Mouse (Mus musculus) stomach, embryonic 16.5 days (tissue): Measurements from ENCODE around the gene Lrp2. TPM values are rescaled to one million over a fixed set of nuclear protein-coding genes. Genes with fewer than 3 reads are reported as not detected.

Source experiments
- ATAC-seq: fragments of 200-750 bp; cut with Nextera tagmentation; 2 replicates; pipeline ENCODE4 v1.8.0; 2017; ENCODE audit warnings: moderate number of reproducible peaks, moderate TSS enrichment; ENCODE audit not compliant: insufficient read depth, low FRiP score
- H3K27ac ChIP-seq: fragments of 300-500 bp; sonication (generic); 2 replicates; pipeline ENCODE4 v1.5.1; 2014; ENCODE audit warnings: low read length
- H3K27me3 ChIP-seq: fragments of 300-500 bp; sonication (generic); 2 replicates; pipeline ENCODE4 v1.6.1; 2014; ENCODE audit warnings: low read length, control low read depth, mixed read lengths; ENCODE audit not compliant: control insufficient read depth, insufficient read depth
- H3K36me3 ChIP-seq: fragments of 300-500 bp; sonication (generic); 2 replicates; pipeline ENCODE4 v1.6.1; 2014; ENCODE audit warnings: low read length; ENCODE audit not compliant: control insufficient read depth, insufficient read depth
- H3K4me1 ChIP-seq: fragments of 300-500 bp; sonication (generic); 2 replicates; pipeline ENCODE4 v1.6.1; 2014; ENCODE audit warnings: low read length, control low read depth, mixed read lengths; ENCODE audit not compliant: control insufficient read depth, insufficient read depth
- H3K4me2 ChIP-seq: fragments of 300-500 bp; sonication (generic); 2 replicates; pipeline ENCODE4 v1.6.1; 2014; ENCODE audit warnings: low read depth, low read length, mixed read lengths
- H3K4me3 ChIP-seq: fragments of 300-500 bp; sonication (generic); replicated peaks from 2 replicates; pipeline ENCODE4 v1.5.1; 2014; ENCODE audit warnings: mild to moderate bottlenecking, low read length
- H3K9ac ChIP-seq: fragments of 300-500 bp; sonication (generic); 2 replicates; pipeline ENCODE4 v1.6.1; 2014; ENCODE audit warnings: low read length
- H3K9me3 ChIP-seq: fragments of 300-500 bp; sonication (generic); replicated peaks from 2 replicates; pipeline ENCODE4 v1.6.1; 2016; ENCODE audit warnings: low read length, control low read depth; ENCODE audit not compliant: control insufficient read depth
- WGBS: fragments of 180-500 bp; shearing (Covaris S2); extraction: QIAGEN DNeasy Blood & Tissue Kit; methylation state at CpG from one replicate; pipeline ENCODE4 v1.1.7; 2014; 5-methylcytosine and 5-hydroxymethylcytosine counted together
- polyA plus RNA-seq: library from polyadenylated mRNA; unstranded; fragments of >200 nt; fragmentation: Nextera tagmentation; extraction: Ambion mirVana; gene quantifications from 2 replicates; pipeline ENCODE4 v1.2.1, GENCODE M21; 2015

Lrp2 gene
- polyA plus RNA-seq, 1 experiment from 2014 or later, result 0.63 TPM

GRCm38 (mm10) chr2:69574934-69575333 lies 10.9 kb downstream of the Lrp2 start:
- H3K27me3 ChIP-seq, result no peaks in the 10 kb centered on the region
- H3K36me3 ChIP-seq, result no peaks in the 10 kb centered on the region
- no peaks in the 10 kb centered on the region for H3K9me3 ChIP-seq
- no peak overlapping the region for H3K4me2 ChIP-seq
- H3K4me3 ChIP-seq, result no peak overlapping the region
- no peak overlapping the region for H3K27ac ChIP-seq
- 63% methylated on average over 6 of the region's 6 CpGs for WGBS
- H3K9ac ChIP-seq, result no peak overlapping the region
- ATAC-seq, result no peak
- no peaks in the 10 kb centered on the region for H3K4me1 ChIP-seq

DNA sequence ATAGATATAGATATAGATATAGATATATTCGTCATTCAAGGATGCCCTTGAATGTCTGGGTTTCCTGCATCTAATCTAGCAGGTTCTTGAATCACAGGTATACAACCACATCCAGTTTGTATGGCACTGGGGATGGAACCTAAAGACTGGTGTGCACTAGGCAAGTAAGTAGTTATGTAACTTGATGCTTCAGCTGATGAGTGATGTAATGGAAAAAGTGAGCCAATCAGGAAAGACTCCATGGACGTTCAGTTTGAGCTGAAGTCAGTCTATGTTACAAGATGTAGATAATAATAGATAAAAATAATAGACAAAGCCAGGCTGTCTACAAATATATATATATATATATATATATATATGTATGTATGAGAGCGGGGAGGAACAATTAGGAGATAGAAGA lies 11.6 kb downstream of the Lrp2 start:
- Histone ChIP-seq H3K4me3 (no peak overlapping the region), H3K36me3 (no peaks in the 10 kb centered on the region), H3K27ac (no peak overlapping the region), H3K9ac (no peak overlapping the region), H3K4me1 (no peaks in the 10 kb centered on the region), H3K4me2 (no peak overlapping the region), H3K27me3 (no peaks in the 10 kb centered on the region), H3K9me3 (no peaks in the 10 kb centered on the region)
- ATAC-seq, result no peak
- 66% methylated on average over 3 of the region's 3 CpGs for WGBS

- no peak for ATAC-seq
- Histone ChIP-seq H3K4me1 (no peaks in the 10 kb centered on the region), H3K36me3 (no peaks in the 10 kb centered on the region), H3K9me3 (no peaks in the 10 kb centered on the region), H3K27ac (no peak overlapping the region), H3K4me2 (no peak overlapping the region), H3K9ac (no peak overlapping the region), H3K4me3 (no peak overlapping the region), H3K27me3 (no peaks in the 10 kb centered on the region)
Observed at GRCm38 (mm10) chr2:69573733-69574054, 12.2 kb downstream of the Lrp2 start.

DNA sequence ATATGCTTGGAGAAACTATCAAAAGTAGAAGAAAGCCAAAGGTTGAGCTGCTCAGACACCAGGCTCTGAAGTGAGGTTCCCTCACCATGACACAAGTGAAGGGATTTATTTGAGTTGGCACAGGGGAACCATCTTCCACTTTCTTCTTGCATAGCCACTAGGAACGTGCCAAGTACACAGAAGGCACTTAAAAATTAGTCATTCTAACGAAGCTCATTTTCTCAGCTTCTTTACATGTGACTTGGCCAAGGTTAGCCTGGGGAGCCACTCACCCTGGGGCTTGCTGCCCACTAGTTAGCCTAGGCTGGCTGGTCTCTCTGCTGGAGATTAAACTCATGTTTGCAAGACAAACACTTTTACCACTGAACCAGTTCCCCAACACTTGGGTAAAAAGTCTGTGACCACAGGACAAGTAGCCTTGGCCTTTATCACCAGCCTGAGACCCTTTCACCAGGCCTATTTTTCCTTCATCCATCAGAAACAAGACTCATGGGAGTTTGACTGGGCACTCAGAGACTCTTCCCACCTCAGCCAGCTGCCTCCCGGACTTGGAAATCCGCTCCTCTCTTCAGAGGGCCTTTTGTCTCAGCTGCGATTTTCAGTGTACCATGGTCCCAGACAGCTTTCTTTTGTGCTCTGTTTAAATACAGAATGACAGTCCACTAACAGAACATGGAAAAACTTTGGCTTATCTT lies 12.7 kb downstream of the Lrp2 start:
- H3K9ac ChIP-seq, result no peak overlapping the region
- no peak overlapping the region for H3K4me3 ChIP-seq
- no peak for ATAC-seq
- H3K36me3 ChIP-seq, result no peaks in the 10 kb centered on the region
- 71% methylated on average over 5 of the region's 5 CpGs for WGBS
- no peak overlapping the region for H3K4me2 ChIP-seq
- no peaks in the 10 kb centered on the region for H3K27me3 ChIP-seq
- no peaks in the 10 kb centered on the region for H3K4me1 ChIP-seq
- H3K9me3 ChIP-seq, result no peaks in the 10 kb centered on the region
- no peak overlapping the region for H3K27ac ChIP-seq

GRCm38 (mm10) chr2:69570556-69570955 lies 15.3 kb downstream of the Lrp2 start:
- Histone ChIP-seq H3K4me2 (no peak overlapping the region), H3K27me3 (no peaks in the 10 kb centered on the region), H3K9me3 (no peaks in the 10 kb centered on the region), H3K4me3 (no peak overlapping the region), H3K36me3 (no peaks in the 10 kb centered on the region), H3K27ac (no peak overlapping the region), H3K4me1 (no peaks in the 10 kb centered on the region), H3K9ac (no peak overlapping the region)
- 67% methylated on average over 6 of the region's 6 CpGs for WGBS
- ATAC-seq, result no peak

- H3K27ac ChIP-seq, result no peak overlapping the region
- no peak overlapping the region for H3K4me2 ChIP-seq
- WGBS, result 71% methylated on average over 7 of the region's 7 CpGs
- no peak overlapping the region for H3K9ac ChIP-seq
- no peaks in the 10 kb centered on the region for H3K36me3 ChIP-seq
- no peak for ATAC-seq
- no peak overlapping the region for H3K4me3 ChIP-seq
- no peaks in the 10 kb centered on the region for H3K9me3 ChIP-seq
- no peaks in the 10 kb centered on the region for H3K27me3 ChIP-seq
- no peaks in the 10 kb centered on the region for H3K4me1 ChIP-seq
Observed at GRCm38 (mm10) chr2:69566281-69566680, 19.6 kb downstream of the Lrp2 start.

DNA sequence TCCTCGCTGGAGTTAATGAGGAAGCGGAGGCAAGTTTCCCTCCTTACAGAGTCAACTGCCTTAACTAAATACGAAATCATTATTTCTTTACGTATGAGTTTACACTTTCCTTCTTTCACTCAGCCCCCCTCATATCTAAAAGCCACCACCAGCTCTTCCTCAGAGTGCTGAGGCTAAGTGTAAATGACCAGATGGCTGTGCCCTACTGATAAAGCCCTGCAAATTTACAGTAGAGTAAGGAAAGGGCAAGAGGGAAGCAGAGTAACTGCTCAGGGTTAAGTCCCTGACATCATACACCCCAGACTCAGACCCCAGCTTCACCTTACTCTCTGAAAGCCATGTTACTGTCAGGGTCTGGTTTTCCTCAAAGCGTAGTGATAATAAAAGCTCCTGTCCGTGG lies 22.4 kb downstream of the Lrp2 start:
- no peak overlapping the region for H3K4me2 ChIP-seq
- H3K36me3 ChIP-seq, result no peaks in the 10 kb centered on the region
- no peaks in the 10 kb centered on the region for H3K9me3 ChIP-seq
- H3K4me3 ChIP-seq, result no peak overlapping the region
- no peaks in the 10 kb centered on the region for H3K27me3 ChIP-seq
- H3K9ac ChIP-seq, result no peak overlapping the region
- no peak for ATAC-seq
- H3K27ac ChIP-seq, result no peak overlapping the region
- 52% methylated on average over 6 of the region's 6 CpGs for WGBS
- H3K4me1 ChIP-seq, result no peaks in the 10 kb centered on the region

DNA sequence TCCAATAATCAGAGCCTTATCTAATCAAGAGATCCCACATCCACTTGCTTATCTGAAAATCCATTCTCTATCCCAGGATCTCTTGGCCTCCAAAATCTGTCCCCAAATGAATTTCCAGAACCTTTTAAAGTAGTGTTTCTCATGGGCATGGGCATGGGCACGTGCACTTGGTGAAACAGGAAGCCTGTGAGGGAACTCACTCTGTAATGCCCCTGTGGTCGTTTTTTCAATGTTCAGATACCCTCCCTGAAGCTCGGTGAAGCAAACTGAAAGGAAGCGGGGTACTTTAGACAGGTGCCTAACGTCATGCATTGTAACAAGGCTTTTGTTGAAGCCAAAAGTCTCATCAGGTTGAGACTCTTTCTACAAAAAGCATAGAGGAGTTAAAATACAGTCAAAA lies 23.1 kb downstream of the Lrp2 start:
- H3K9ac ChIP-seq, result no peak overlapping the region
- H3K4me1 ChIP-seq, result no peaks in the 10 kb centered on the region
- ATAC-seq, result no peak
- no peak overlapping the region for H3K4me2 ChIP-seq
- WGBS, result 59% methylated on average over 5 of the region's 5 CpGs
- no peaks in the 10 kb centered on the region for H3K9me3 ChIP-seq
- H3K27me3 ChIP-seq, result no peaks in the 10 kb centered on the region
- no peak overlapping the region for H3K4me3 ChIP-seq
- H3K27ac ChIP-seq, result no peak overlapping the region
- no peaks in the 10 kb centered on the region for H3K36me3 ChIP-seq

DNA sequence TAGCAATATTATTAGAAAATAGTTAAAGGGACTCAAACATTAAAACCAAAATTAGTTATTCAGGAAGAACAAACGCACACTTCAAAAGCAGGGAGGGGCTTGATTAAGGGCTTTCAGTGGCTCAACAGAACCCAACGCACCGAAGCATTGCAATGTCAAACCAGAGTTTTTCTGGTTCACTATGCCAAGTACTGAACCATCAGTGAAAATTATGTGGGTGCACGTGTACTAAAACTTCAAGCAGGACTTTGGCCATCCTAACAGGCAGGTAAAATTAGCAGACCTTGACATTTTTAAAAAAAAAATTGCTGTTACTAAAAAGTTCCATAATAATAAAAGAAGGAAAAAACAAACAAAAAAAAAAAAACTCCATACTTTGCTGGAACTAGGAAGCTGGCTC lies 25.6 kb downstream of the Lrp2 start:
- no peak overlapping the region for H3K27ac ChIP-seq
- H3K9me3 ChIP-seq, result no peaks in the 10 kb centered on the region
- no peaks in the 10 kb centered on the region for H3K27me3 ChIP-seq
- no peak overlapping the region for H3K9ac ChIP-seq
- no peak for ATAC-seq
- H3K4me3 ChIP-seq, result no peak overlapping the region
- no peaks in the 10 kb centered on the region for H3K36me3 ChIP-seq
- H3K4me2 ChIP-seq, result no peak overlapping the region
- 63% methylated on average over 4 of the region's 4 CpGs for WGBS
- no peaks in the 10 kb centered on the region for H3K4me1 ChIP-seq

- Histone ChIP-seq H3K27ac (no peak overlapping the region), H3K4me2 (no peak overlapping the region), H3K9me3 (no peaks in the 10 kb centered on the region), H3K4me3 (no peak overlapping the region), H3K4me1 (no peaks in the 10 kb centered on the region), H3K27me3 (no peaks in the 10 kb centered on the region), H3K9ac (no peak overlapping the region), H3K36me3 (no peaks in the 10 kb centered on the region)
- no peak for ATAC-seq
- 40% methylated on average over 15 of the region's 15 CpGs for WGBS
Observed at GRCm38 (mm10) chr2:69559380-69559779, 26.5 kb downstream of the Lrp2 start.
